Mouse (Mus musculus) G1E (cell line): ENCODE results near the gene Carmil1. TPM values are rescaled to one million over a fixed set of nuclear protein-coding genes. Genes with fewer than 3 reads are reported as not detected.

ENCODE experiments used
- ATAC-seq: 2 replicates; pipeline ENCODE4 v1.8.0; 2016; ENCODE audit warnings: mild to moderate bottlenecking; ENCODE audit not compliant: insufficient number of reproducible peaks, poor library complexity, low FRiP score, severe bottlenecking; ENCODE audit errors: extremely low read depth
- DNase-seq: peaks from one replicate; pipeline ENCODE4 v3.0.0; 2012; ENCODE audit warnings: low spot score
- H3K27me3 ChIP-seq: 2 replicates; pipeline ENCODE4 v1.6.1; 2012; ENCODE audit warnings: mild to moderate bottlenecking, low read length, inconsistent platforms; ENCODE audit not compliant: insufficient read depth
- H3K36me3 ChIP-seq: replicated peaks from 2 replicates; pipeline ENCODE3; 2012; ENCODE audit warnings: mild to moderate bottlenecking, inconsistent platforms
- H3K4me1 ChIP-seq: 2 replicates; pipeline ENCODE4 v1.6.1; 2012; ENCODE audit warnings: low read depth, low read length, inconsistent platforms, mixed read lengths; ENCODE audit not compliant: insufficient read depth
- H3K4me3 ChIP-seq: 2 replicates; pipeline ENCODE4 v1.5.1; 2012; ENCODE audit warnings: low read depth, mild to moderate bottlenecking, inconsistent platforms, low read length, moderate library complexity, mixed read lengths
- H3K9me3 ChIP-seq: replicated peaks from 2 replicates; pipeline ENCODE4 v1.6.1; 2012; ENCODE audit warnings: inconsistent platforms
- CTCF ChIP-seq: IDR thresholded peaks from 2 replicates; pipeline ENCODE4 v1.5.1; 2012; ENCODE audit warnings: low read depth, low read length, inconsistent platforms, mixed read lengths
- GATA1 ChIP-seq: IDR thresholded peaks from 2 replicates; pipeline ENCODE4 v1.6.1; 2012; ENCODE audit warnings: borderline replicate concordance, low read length, inconsistent platforms, mixed read lengths
- GATA2 ChIP-seq: IDR thresholded peaks from 2 replicates; pipeline ENCODE4 v1.6.1; 2012; ENCODE audit warnings: low read depth, low read length, inconsistent platforms, borderline replicate concordance
- POLR2AphosphoS5 ChIP-seq: IDR thresholded peaks from 2 replicates; pipeline ENCODE4 v1.6.1; 2012; ENCODE audit warnings: low read depth, low read length, inconsistent platforms; ENCODE audit not compliant: insufficient replicate concordance
- TAL1 ChIP-seq: conservative IDR thresholded peaks from 2 replicates; pipeline ENCODE4 v1.6.1; 2012; ENCODE audit warnings: low read depth, low read length, inconsistent platforms, mixed read lengths
- polyA plus RNA-seq: library from polyadenylated mRNA; stranded (reverse); fragments of >175 nt; gene quantifications from 2 replicates; pipeline ENCODE4 v1.2.3, GENCODE M21; 2012
- total RNA-seq, 2 experiments: library from RNA; stranded (forward) in 1 of 2; stranded (reverse) in 1 of 2; fragments of 200-1000 nt in 1 of 2; fragments of >200 nt in 1 of 2; fragmentation: Nextera tagmentation in 1 of 2; gene quantifications; 2 replicates each; pipeline ENCODE4 v1.2.3; 2014 to 2017

Carmil1 gene
- total and polyA plus RNA-seq, 3 experiments: 0.10 to 1.9 (median 0.55) TPM

DNA sequence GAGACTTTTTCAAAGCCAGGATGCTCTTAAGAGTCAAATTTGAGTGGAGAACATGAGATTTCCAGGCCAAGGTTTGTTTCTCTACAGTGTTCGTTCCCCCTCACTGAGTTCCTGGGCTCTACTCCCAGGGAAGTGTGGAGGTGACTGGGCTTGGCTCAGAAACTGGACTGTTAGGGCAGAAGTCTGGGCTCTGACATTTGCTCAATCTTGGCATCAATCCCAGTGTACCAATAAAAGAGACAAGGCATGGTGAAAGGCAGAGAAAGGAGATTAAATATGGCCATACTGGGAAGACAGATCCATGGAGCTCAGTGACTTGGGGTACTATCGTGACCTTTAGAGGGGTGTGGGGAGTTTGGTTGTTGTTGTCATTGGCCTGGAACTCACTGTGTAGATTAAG lies 6.8 kb upstream of the Carmil1 start:
- Histone ChIP-seq H3K27me3 (no peaks in the 10 kb centered on the region), H3K4me1 (no peaks in the 10 kb centered on the region), H3K4me3 (no peak overlapping the region), H3K36me3 (no peaks in the 10 kb centered on the region), H3K9me3 (no peaks in the 10 kb centered on the region)
- no peak for ATAC-seq
- TF ChIP-seq GATA2 (no peak), GATA1 (no peak), CTCF (no peak), POLR2AphosphoS5 (no peak)
- DNase-seq: no peak

- Histone ChIP-seq H3K9me3 (no peaks in the 10 kb centered on the region), H3K4me1 (no peaks in the 10 kb centered on the region), H3K27me3 (peaks cover 3% of the 10 kb centered on the region; the same call in 1 of the 2 replicates), H3K4me3 (no peak overlapping the region), H3K36me3 (no peaks in the 10 kb centered on the region)
- DNase-seq (no peak), ATAC-seq (no peak)
- TF ChIP-seq POLR2AphosphoS5 (no peak), GATA1 (no peak), TAL1 (no peak), GATA2 (no peak), CTCF (no peak)
Measured at GRCm38 (mm10) chr13:24279762-24280438, 695 bp downstream of the Carmil1 start.

DNA sequence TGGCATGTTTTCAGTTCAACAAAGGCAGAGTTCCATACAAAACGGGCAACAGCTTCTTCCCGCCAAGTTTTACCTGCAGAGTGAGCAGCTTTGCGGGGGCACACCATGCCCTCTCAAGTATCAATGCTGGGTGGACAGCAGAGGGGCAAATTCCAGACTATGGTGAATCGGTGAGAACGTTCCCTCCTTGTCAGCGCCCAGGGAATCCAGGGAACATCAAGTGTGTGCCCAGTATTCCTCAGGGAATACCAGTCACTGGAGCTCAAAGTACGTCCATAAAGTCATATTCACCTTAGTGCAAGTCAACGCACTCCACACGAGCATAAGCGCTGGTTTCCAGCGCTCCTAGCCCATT lies 1.2 kb downstream of the Carmil1 start:
- Histone ChIP-seq H3K27me3 (peaks cover 3% of the 10 kb centered on the region; the same call in 1 of the 2 replicates), H3K9me3 (no peaks in the 10 kb centered on the region), H3K4me3 (no peak overlapping the region), H3K36me3 (no peaks in the 10 kb centered on the region), H3K4me1 (no peaks in the 10 kb centered on the region)
- ATAC-seq (no peak), DNase-seq (no peak)
- no peak for TF ChIP-seq TAL1
- no peak for TF ChIP-seq GATA2
- TF ChIP-seq GATA1: no peak
- no peak for TF ChIP-seq CTCF
- no peak for TF ChIP-seq POLR2AphosphoS5

GRCm38 (mm10) chr13:24272740-24273377 lies 7.7 kb downstream of the Carmil1 start:
- no peaks in the 10 kb centered on the region for H3K4me1 ChIP-seq
- no peaks in the 10 kb centered on the region for H3K36me3 ChIP-seq
- ATAC-seq (no peak), DNase-seq (no peak)
- H3K9me3 ChIP-seq: no peaks in the 10 kb centered on the region
- H3K4me3 ChIP-seq: no peak overlapping the region
- no peaks in the 10 kb centered on the region; the same call in none of the 2 replicates for H3K27me3 ChIP-seq
- TF ChIP-seq GATA1: no peak

DNA sequence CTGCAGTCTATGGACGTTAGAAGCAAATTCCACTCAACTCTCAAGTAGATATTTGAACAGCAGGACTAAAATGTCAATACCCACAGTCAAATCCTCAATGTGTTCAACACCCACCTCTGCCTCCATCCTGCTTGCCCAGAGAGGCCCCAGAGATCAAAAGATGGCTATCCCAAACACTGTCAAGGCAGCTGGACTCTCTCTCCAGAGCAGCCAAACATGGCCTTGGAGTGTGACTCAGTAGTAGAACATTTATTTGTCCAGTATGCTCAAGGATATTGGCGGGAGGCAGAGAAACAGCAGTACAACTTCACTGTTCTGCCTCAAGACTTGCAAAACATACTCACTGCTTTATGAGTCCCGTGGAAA lies 11.5 kb downstream of the Carmil1 start:
- no peak for DNase-seq
- Histone ChIP-seq H3K36me3 (no peaks in the 10 kb centered on the region), H3K4me1 (no peaks in the 10 kb centered on the region), H3K4me3 (no peak overlapping the region), H3K27me3 (peaks cover 10% of the 10 kb centered on the region), H3K9me3 (no peaks in the 10 kb centered on the region)
- ATAC-seq: no peak
- TF ChIP-seq GATA1: no peak
- TF ChIP-seq TAL1: no peak
- TF ChIP-seq POLR2AphosphoS5: no peak
- no peak for TF ChIP-seq GATA2
- TF ChIP-seq CTCF: no peak

DNA sequence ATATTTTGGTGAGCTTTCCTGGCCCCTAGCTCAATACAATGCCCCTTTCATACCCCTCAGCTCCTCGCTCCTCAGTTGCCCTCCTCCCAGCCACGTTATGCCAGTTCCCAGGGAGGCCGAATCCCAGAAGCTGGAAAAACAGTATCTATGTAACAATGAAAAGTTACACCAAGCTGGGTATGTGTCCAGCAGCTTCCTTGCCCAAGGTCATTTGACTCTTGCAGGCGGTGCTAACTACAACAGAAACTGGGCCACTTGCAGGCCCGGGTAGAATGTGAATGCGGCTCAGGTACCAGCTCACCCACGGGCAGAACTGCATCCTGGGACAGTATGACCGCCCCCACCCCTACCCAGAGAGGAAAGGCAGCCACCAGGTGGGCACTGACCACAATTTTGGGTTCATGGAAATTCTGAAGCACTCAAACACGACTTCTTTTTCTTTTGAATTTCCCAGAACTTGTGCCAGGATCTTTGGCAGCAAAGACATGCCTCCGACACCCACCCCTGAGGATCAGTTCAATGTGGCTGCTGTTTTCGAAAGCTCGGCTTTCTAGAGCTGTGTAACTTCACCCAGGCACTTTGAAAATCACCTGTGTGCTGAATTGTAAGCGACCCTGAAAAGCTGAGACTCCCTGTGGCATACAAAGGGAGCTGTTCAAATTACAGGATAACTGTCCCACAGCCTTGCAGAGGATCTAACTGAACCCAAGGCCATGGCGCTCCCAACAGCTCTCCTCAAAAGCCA lies 12.1 kb downstream of the Carmil1 start:
- H3K4me3 ChIP-seq: no peak overlapping the region
- no peak for DNase-seq
- H3K9me3 ChIP-seq: no peaks in the 10 kb centered on the region
- peaks cover 10% of the 10 kb centered on the region for H3K27me3 ChIP-seq
- no peaks in the 10 kb centered on the region for H3K4me1 ChIP-seq
- no peaks in the 10 kb centered on the region for H3K36me3 ChIP-seq
- ATAC-seq: no peak
- TF ChIP-seq POLR2AphosphoS5: no peak
- TF ChIP-seq GATA1: no peak
- no peak for TF ChIP-seq TAL1
- no peak for TF ChIP-seq GATA2
- no peak for TF ChIP-seq CTCF
